Mouse (Mus musculus) layer of hippocampus, adult 9-10 months (tissue): ENCODE measurements around the gene Cyp2d40.
"Not testable (repeated sequence)": the region's sequence is repeated elsewhere in the genome, so short reads cannot be mapped to it uniquely, and the experiment has no call there.

ENCODE experiments used
- DNase-seq: peaks from one replicate; pipeline ENCODE4 v3.0.0; 2022; ENCODE audit warnings: low spot score

Cyp2d40 gene

DNA sequence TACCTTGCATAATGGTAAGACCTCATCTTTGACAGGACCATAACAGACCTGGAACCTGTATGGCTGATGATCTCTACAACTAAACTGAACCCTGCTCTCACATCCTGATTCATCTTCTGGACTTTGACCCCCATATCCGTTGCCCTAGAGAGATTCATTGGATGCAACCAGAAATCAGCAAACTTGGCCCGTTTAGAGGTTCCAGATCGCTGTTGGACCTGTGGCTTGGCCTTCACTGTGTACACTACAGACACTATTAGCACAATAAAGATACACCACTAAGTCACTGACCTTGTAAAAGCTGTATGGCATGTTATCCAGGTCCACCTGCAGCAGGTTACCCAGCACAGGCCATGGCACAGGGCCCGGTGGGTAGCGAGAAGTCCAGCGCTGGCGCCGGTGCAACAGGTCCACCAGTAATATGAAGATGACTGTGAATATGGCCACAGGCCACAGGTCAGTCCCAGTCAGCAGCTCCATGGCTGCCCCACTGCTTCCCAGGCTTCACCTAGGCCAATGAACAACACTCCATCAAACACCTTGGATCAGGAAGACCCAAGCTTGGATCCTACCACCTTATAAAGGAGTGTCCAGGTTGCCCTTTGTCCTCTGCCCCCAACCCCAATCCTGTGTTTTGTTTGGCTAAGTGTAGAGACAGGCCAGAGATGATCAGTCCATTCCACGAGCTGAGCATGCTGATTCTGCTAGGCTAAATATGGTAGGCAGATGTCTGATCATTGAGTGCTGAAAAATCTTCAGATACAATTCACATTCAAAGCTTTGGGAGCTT is at the start of gene Cyp2d40:
Cyp2d40 (minus strand) TSS at position 553 of the 790 bp plus-strand sequence.
- no peak for DNase-seq

DNA sequence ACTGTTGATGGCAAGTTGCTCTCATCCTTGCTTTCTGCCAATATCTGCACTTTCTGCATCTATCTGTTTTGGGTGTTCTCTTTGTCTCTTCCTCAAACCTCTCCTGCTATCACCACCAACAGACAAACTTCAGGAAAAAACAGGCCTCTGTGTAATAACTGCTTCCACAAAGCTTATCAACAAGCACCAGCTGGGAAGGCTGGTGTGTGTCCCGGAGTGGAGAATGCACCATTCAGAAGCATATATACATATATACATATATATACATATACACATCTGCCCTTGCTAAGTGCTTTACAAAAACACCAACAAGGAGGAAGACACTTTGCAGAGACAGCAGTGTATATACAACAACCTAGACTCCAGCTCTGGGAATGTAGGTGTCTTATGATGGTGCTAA is 46.6 kb upstream of the Cyp2d40 start:
- DNase-seq = no peak

DNA sequence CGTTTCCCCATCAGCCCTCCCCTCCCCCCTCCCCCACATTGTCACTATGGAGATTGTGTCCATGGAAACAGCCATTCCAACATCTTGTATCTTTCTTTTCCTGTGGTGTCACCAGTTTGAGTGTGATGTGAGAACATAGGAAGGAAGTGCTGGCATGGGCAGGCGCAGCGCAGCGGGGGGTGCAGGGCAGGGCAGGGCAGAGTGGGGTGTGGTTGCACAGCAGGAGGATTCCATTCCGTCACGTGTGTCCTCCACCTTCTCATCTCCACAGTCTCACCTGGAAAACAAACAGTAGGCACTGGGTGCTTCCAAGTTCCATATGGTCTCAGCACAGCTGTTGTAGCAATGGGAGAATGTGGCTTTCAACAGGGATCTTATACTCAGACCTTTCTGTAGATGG is 45.5 kb upstream of the Cyp2d40 start:
- DNase-seq = no peak

DNA sequence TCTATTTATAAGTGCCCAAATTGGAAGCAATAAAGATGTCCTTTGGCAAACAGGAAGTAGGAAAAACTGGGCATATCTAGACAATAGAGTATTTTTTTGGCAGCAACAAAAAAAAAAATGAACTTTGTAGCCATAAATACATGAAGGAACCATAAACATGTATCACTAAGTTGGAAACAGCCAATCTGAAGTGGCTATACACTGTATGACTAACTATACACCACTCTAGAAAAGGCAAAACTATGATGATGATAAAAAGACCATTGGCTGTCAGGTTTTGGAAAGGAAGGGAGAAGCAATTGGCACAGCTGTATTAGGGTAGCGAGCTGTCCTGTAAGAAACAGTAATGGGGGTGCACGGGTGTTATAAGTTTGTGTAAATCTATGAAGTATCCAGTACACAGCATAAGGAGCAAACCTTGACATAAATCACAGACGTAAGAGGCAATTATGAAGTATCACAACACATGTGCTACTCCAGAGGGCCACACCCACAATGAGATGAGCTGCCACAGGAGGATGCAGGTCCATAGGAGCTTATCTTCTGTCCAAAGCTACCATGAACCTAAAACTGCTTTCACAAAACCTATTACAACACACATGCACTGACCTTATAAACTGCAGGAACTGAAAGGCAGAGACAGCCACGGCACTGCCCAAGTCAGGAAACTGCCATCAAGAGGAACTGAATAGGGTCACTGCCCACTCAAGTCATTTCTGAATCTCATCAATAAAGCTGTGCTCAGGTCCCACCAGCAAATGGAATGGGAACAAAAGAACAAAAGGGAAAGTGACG is 43.2 kb upstream of the Cyp2d40 start:
- DNase-seq = no peak

DNA sequence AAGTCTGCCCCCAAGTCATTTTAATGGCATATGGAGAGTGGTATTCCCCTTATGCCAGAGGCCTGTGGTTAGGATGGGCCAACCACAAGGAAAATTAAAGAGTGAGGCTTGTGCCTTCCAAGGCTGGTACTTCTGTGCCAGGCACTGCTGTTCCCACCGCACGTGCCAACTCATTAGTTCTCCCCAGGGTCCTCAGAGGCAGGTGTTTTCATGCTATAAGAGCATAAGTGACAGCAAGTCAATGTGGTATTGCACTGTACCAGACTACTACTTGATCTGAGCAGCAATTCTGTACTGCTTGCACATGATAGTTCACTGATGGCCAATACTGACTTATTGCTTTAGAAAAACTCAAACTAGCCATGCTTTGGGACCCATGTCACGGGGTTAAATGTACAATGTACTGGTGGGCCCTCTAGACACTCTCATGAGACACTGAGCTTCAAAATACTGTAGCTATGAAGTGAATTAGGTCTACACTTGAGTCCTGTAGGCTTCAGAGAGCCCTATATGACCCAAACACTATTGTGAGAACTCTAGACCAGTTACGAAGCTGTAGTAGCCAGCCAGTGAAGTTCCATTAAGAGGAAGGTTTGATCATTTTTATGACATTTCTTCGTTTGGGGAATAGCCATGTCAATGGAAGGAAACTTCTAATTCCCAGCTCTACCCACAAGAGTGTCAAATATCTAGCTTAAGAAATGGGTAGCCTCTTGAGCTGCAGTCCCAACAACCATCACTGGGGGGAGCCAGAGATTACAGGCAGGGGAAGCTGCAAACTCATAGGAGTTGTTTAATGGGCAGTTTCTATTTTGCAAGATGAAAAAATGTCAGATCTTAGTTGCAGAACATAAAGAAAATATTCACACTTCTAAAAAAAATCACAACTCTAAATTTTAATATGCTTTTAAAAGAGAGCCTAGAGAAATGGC is 41.0 kb upstream of the Cyp2d40 start:
- peak; percentile 81 for DNase-seq

DNA sequence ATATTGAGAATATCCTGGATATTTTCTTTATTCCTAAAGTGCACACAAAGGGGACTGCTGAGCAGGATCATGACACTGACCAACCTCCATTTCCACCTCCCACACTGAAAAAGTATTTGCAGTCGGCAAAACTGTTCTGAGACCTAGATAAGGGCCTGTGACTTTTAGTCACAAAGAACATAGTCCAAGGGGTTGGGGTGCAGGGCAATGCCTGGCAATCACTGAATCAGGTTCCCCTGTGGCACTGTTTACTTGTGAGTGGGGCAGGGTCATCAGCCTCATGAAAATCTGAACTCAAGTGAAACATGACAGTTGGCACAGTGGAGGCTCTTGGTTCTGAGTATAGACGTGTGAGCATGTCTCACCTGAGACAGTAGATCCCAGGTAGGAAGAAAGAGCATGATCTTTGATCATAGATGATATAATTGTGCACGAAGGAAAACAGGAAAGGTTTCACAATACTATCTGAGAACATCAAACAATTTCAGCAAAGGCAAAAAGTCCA is 32.0 kb upstream of the Cyp2d40 start:
- no peak for DNase-seq

DNA sequence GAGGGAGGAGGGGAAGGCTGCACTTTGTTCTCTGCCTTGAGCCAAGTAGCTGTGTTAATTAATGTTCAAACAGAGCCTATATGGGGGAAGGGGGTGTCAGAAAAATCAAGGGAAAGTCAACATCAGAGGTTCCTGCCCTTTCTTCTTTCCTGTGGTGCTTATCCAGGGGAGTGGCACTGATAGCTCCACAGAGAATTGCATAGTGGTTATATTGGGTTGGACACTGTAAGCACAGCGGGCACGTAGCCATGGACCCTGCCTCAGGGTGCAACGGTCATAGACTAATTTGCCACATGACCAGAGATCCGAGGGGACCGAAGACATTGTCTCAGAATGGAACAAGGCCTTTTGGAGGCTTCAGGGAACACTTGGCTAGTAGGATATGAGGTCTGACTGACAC is 30.3 kb upstream of the Cyp2d40 start, which contains the start of gene Cyp2d26:
Cyp2d26 (minus strand) TSS at position 18 of the 400 bp plus-strand sequence.
- no peak for DNase-seq

DNA sequence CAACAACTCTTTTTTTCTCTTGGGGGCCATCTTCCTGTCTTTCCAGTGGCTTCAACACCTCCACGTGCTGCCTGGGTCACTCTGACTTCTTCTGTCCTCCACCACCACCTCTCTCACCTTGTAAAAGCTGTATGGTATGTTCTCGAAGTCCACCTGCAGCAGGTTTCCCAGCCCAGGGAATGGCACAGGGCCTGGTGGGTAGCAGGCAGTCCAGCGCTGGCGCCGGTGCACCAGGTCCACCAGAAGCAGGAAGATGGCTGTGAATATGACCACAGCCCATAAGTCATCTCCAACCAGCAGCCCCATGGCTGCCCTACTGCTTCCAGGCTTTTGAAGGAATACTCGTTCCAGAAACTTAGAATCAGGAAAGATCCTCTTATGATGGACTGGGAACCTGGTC is 29.9 kb upstream of the Cyp2d40 start:
- DNase-seq = no peak

DNA sequence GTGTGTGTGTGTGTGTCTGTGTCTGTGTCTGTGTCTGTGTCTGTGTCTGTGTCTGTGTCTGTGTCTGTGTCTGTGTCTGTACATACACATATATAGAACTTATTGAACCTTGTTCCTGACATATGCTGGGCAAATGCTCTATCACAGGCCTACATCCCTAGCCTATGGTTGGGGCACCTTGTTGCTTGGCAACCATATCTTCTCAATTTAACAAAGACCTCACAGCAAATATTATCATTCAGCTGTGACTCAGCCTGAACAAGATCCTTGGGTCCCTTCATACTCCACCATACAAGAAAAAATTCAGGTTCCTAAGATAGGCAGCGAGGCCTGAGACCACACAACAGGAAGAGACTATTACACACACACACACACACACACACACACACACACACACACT is 29.5 kb upstream of the Cyp2d40 start:
- DNase-seq = no peak

DNA sequence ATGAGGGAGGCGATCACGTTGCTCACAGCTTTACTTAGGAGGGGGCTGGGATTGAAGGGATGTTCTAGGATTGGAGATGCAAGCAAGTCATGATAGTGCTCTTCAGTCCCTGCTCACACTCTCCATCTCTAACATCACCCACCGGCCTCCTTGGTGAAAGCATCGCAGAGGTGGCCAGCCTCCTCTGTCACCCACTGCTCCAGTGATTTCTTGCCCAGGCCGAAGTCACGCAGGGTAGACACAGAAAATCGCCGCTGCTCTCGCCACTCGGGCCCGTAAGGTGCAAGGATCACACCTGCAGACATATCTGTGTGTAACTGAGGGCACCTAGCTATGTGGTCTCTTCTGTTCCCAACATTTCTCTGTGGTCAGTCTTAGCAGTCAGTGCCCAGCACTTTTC is 28.6 kb upstream of the Cyp2d40 start:
- no peak for DNase-seq

DNA sequence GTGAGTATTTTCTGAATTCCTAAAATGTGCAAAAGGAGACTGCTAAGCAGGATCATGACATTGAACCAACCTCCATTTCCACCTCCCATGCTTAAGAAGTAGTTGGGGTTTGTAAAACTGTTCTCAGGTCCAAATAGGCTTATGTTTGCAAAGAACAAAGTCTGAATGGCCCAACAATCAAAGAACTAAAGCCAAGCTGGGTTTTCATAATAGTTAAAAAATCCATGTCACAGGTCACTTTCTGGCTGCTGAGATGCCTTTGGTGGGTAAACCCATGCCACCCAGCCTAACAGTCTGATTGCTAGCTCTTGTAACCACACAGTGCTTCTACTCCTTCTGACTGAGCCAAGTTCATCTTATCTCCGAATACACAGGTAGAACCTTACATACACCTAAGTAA is 20.6 kb upstream of the Cyp2d40 start:
- DNase-seq = no peak

DNA sequence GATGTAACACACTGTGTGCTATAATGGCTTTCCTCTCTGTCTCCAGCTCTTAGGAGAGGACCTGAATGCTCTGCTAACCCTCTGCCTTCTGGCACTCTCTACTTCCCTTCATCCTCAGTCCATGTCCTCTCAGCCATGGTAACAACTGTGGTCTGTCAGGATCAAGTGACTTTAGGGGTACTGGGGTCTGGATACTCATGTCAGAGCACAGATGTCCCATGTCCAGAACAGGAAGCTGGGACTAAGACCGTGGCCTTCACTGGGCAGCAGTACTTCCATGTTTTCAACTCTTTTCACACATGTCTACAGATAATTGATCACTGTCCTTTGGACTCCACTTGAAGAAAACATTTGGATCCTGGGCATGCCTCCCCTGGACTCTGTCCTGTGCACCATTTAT is 19.8 kb upstream of the Cyp2d40 start:
- DNase-seq = no peak

DNA sequence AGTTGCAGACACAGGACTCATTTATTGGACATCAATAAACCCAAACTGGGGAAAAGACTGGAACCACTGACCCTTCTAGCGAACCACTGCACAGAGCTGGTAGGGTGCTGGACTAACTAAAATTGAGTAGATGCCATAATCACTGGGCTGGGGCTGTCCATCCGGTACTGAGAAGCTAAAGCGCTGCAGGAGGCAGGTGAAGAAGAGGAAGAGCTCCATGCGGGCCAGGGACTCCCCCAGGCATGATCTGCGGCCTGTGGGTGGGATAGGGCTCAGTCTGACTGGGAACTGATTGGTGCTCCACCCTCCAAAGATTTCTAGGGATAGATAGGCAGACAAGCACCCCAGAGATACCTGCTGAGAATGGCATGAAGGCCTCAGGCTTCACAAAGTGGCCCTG is 13.9 kb upstream of the Cyp2d40 start:
- not testable (repeated sequence) for DNase-seq

DNA sequence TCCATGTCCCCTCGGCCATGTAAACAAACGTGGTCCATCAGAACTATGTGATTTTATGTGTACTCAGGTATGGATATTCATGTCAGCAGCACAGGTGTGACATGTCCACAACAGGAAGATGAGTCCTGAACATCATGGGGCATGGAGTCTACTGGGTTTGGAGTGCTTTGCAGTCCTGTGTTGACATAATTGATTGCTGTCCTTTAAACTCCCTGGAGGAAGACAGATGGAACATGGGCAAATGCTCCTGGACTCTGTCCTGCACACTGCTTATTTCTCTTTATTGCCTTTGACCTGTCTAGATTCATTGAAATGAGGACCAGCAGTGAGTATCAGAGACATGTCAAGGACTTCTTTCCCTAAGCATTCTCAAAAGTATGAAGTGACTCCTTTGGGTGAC is 2.0 kb upstream of the Cyp2d40 start:
- no peak for DNase-seq

DNA sequence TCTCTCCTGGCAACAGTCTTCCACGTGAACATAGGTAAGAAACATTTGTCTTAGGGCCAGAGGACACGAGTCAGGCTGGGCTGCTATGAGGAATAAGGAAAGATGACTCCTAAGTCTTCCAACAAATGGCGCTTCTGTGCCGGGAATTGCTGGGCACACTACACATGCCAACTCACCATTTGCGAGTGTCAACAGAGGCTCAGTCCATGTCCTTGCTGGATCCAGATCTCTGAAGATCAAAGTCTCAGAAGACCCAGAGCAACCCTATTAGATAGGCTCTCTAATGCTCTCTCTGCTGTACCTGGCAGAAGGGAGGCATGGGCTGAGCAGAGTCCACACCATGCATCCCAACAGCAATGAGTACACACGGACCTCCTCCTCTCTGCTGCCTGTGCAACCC is 898 bp upstream of the Cyp2d40 start:
- DNase-seq = no peak

DNA sequence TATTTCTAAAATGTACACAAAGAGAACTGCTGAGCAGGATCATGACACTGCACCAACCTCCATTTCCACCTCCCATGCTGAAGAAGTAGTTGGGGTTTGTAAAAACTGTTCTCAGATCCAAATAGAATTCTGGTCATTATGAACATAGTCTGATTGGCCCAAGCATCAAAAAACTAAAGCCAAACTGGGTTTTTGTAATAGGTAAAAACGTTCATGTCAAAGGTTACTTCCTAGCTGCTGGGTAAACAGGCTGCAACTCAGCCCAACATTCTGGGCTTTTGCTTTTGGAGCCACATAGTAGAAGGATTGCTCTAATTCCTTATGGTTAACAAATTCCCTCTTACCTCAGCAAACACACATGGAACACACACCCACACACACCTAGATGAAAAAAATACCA is 15.8 kb downstream of the Cyp2d40 start:
- no peak for DNase-seq

DNA sequence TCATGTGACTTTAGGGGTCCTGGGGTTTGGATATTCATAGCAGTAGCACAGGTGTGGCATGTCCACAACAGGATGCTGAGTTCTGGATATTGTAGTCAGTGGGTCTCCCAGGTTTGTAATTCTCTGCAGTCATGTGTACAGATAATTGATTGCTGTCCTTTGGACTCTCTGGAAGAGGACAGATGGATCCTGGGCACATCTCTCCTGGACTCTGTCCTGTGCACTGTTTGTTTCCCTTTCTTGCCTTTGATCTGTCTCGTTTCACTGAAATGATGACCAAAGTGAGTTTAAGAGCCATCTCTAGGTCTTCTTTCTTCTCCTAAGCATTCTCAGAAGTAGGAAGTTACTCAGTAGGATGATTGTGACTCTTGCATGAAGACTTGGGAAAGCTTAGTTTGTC is 16.5 kb downstream of the Cyp2d40 start:
- DNase-seq = no peak

DNA sequence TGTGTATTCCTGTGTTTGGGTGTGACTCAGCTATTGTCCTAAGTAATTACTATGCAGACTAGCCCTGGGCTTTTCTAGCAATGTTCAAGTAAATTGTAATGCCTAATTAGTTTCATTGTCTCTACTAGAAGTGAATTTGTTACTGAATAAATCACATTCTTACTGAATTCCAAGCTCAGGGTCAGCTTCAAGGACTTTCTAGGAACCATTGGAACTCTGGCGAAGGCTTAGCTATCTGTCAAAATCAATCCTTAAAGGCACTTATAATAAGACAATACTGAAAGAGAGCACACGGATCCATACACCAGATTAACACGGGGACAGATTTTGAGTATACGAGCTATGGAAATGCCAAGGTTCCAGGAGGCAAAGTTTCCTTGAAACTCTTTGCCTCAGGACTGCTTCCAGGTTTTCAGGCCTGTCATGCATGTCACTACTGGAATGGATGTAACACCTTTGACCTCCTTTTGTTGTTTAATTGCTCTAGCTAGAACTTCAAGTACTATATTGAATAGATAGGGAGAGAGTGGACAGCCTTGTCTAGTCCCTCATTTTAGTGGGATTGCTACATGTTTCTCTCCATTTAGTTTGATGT is 30.6 kb downstream of the Cyp2d40 start:
- DNase-seq = not testable (repeated sequence)
